Mouse (Mus musculus): ENCODE measurements around the gene Ntmt1.

The Ntmt1 gene

DNA sequence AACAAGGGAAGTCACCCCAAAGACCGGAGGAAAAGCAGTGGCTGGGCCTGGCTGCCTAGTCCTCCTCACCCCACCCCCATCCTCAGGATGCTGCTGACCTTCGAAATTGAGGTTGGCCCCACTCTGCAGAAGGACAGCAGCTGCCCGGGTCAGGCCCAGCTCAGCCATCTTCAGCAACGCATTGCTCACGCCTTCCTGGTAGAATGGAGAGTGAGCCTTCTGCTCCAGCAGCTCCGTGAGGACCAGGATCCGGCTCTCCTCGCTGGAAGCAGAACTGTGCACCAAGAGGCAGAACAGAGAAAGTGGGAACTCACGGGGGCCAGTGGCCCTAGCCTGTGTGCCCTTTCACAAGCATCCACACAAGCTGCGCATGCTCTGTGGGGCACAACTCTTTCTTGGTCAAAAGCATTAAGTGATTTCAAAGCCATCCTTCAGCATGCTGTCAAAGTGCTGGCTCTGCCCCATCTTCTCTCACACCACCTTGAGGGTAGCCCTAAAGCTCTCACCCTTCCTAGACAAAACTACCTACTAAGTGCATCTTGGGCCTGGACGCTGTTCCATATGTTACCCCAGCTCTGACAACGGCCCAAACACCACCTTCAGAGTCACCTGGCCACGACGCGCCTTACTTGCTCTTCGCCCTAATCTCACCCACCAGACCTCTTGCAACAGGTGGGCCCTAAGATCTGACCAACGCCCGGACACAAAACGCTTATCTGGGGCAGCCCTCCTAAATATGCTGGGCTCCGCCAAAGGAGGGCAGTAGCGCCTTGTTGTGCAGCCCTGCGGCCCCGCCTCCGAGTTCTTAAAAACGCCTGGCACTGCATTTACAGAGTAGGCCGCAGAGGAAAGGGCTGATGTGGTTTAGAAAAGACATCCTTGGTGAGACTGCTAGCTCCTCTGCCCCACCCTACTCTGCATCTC lies 19.5 kb downstream of the Ntmt1 start:
- DNase-seq, result peak; percentile 64

DNA sequence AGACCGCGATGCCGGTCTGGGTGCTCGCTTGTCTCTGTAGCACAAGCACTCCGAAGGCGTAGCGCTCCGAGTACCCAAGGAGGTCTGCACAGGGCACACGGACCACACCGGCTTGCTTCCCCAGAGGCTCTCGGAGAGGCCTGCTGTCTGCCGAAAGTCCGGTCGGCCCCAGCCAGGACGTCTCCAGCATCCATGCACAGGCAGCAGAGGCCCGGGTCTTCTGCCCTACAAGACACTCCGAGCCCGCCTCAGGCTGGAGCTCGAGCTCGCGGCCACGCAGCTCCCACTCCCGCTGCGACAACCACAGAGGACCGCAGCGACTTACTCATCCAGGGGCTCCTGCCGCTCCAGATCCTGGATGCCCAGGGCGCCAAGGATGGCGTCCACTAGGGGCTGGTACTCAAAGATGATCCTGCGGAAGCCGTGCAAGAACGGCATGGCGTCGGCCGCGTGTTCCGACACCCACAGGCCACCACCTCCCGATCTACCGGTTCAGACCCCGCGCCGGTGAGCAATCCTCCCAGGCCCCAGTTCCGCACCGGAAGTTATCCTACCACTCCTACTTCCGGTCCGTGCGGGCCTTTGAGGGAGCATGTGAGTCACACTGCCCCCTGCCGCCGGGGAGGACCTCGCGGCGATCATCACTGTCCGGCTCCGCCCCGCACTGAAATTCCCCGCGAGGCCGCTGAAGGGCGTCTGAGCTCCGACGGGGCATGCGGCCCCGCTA lies 20.3 kb downstream of the Ntmt1 start:
- peak; percentile 95 for DNase-seq

DNA sequence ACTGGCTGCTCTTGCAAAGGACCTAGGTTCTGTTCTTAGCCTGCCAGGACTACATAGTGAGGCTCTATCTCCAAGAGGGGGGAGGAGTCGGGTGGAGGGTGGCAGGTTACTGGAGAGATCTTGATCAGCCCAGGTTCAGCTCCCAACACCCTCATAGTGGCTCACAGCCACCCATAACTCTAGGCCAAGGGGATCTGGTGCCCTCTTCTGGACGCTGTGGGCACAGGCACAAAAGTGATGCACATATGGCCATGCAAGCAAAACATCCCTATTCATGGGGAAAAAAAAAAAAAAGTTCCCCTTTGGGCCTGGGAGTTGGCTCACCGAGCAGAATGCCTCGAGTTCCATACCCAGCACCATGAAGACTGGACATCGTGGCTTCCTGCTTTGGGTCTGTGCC lies 21.7 kb downstream of the Ntmt1 start:
- DNase-seq, result peak; percentile 33

DNA sequence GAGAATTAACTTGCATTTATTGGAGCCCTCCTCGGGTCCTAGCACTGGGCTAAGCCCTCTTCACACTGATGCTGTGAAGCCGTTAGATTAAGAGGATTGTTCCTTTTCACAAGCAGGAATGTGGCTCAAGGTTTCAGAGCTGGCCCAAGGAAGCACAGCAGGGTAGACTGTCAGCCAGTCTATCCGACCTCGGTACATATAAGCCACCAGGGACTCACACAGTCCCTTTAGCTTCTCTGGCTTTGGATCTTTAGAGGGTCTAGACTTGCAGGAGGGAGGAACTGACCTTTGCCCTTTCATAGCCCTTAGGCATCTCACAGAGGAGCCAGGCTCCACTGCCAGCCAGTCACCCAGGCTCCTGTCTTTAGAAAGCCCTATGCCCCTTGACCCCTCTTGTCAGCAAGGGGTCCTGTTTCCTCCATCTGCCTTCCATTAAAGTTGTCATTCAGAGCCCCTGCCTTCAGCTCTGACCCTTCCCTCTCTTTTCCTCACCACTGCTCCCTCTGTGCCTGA lies 22.7 kb downstream of the Ntmt1 start, which contains the start of gene Asb6:
Asb6 (minus strand) TSS at position 51 of the 513 bp plus-strand sequence.
- DNase-seq, result no peak

DNA sequence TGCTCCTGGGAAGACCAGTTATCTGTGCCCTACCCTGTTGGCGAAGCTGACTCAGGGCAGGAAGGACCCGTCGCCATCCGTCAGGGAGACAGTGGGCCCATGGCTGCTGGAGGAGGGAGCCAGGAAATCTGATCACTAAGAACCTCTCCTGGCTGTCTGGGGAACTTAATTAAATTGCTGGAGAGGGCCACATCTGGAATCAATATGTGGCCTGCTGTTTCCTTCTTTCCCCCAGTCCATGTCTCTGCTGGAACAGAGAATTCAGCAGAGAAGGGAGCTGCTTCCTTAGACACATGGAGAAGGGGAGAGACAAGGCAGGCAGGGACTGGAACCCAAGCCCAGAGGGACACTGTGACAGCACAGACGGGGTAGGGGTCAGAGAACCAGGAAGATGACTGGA lies 26.0 kb downstream of the Ntmt1 start:
- DNase-seq, result no peak

DNA sequence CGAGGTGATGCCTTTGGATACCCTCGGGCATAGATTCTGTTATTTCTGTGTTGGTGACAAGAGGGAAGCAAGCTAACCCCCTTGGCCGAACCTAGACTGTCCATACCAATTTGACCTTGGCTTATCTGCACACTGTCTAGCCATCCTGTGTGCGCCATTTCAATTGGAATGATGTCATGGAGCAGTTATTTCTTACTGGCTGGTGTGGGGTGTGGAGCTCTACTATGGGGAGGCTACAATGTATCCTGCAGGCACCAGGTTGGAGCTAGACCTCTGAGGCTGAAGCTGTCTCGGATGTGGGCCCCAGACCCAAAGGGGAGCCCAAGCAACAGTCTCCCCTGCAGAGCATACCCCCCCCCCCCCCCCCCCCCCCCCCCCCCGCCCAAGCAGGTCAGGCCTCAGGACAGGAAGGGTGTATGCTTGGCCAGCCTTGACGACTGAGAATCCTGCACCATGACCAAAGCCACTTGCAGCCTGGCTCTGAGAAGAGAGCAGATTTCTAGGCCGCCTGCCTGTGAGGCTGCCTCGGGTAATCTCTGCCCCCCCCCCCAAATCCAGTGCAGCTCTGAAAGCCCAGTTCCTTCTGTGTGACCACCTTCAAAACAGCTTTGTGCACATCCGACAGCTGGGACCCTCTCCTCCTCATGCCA lies 26.9 kb downstream of the Ntmt1 start, which contains the start of gene Prrx2:
Prrx2 (plus strand) TSS at position 600 of the 650 bp plus-strand sequence.
- DNase-seq, result no peak

DNA sequence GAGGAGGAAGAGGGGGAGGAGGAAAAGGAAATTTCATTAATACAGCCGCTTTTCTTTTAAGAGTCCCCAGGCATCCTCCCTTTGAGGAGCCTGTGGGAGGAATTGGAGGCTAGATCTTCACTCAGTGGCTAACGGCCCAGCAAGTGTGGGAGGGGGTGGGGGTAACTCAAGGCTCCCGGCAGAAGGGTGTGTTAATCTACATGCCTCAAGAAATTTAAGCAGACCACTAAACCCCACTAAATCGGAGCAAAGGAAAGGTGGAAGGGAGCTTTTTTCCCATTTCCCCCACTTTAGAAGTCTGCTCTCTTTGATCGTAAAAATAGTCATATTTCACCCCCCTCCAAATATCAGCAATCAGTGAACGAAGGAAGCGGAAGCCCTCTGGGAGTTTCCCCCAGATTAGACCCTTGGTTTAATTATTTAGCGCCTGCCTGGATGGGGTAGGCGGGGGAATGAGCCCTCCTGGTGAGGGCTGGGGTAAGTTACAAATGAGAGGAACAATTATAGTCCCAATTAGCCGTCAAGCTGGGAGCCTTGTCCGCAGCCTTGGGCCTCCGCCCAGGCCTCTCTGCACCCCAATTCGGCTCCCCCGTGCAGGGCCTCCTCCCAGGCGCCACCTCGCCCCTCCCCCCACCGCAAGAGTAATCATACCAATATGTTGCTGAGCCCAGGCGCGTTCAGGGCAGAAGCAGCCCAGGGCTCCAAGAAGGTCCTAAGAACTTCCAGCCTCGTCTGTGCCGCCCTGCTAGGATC lies 28.8 kb downstream of the Ntmt1 start:
- DNase-seq, result no peak

DNA sequence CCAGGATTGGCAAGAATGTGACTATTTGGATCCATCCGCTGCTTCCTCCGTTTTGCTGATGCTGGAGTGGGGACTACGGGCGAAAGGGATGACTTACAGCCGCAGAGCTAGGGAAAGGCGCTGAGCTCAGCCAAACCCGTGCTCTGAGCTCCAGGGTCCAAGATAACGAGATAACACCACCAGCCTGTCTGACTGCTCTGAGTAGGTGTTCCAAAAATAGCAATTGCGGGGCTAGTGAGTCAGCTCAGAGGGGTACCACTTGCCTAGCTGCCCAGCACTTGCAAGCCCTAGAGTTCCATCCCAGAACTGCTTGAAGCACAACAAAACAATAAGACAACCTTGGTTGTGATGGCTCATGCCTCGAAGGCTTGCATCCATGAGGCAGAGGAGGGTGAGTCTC lies 35.0 kb downstream of the Ntmt1 start:
- no peak for DNase-seq

DNA sequence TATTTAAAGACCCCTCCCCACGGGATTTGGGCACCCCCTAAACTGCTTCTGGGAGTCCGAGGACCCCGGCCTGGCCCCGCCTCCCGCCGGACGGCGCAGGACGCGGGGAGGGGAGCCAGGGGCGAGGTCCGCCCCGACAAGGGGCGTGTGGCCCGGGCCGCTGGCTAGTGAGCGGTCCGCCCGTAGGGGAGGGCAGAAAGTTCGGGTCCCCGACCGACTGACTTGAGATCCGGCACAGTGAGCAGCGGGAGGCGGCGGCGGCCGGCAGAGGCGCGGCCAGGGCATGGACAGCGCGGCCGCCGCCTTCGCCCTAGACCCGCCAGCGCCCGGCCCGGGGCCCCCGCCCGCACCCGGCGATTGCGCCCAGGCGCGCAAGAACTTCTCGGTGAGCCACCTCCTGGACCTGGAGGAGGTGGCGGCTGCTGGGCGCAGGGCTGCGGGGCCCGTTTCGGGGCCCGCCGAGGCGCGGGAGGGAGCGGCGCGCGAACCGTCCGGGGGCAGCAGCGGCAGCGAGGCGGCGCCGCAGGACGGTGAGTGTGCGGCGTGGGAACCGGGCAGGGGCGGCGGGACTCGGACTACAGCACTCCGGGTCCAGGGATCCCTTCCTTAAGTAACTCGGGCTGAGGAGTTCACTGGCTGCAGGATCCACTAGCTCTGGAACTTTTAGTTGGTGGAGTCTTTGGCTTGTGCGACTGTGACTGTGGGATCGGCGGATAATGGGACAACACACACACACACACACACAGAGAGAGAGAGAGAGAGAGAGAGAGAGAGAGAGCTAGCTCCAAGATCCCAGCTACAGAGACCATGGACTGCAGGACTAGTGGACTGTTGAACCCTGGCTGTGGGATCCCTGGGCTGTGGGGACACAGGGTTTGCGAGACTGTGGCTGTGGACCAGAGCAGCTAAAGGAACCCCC lies 37.8 kb downstream of the Ntmt1 start:
- DNase-seq, result peak; percentile 47

DNA sequence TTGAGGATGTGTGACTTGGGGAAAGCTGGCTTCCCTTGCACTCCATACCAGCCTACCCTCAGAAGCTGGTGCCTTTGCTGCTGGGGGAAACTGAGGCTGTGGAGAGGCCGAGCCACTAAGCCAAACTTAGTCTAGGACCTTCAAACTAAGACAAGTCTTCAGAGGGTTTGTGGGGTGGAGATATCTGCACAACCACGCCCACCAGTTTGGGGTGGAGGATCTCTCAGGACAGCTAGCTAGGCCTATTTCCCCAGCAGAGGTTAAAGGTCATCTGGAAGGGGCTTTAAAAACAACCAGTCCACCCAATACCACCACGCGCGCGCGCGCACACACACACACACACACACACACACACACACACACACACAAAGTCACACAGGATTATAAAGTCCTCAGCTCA lies 38.6 kb downstream of the Ntmt1 start:
- no peak for DNase-seq

DNA sequence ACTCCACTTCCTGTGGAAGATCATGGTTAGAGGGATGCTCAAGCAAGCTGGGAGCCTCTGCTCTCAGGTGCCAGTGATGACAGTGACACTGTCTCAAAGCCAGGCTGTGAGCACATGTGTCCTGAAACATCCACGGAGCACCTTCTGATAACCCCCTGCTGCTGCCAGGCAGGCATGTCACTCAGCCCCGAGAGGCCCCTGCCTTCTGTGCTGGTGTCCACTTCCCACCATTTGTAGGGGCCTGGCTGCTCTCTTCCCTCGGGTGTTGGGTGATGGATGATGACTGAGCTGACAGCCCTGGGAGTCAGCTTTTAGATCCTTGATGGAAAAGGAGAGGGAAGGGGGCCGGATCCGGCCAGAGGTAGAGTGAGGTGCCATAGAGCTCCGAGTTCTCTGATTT lies 39.1 kb downstream of the Ntmt1 start:
- DNase-seq, result no peak

DNA sequence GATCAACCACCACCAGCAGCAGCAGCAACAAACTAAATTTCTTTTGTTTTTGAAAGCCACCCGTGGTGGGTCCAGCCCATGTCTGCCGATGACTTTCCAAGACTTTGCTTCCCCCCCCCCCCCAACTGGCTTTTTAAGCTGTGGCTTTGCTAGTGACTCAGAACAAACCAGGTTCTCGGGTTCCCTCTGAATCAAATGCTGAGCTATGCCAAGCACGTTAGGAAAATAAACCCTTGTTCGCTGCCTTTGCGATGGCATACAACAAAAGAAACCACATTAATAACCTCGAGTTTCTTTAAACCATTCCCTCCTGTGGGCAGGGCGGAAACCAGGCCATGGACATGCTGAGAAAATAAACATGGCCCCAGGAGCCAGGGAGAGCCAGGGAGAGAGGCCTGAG lies 40.6 kb downstream of the Ntmt1 start:
- DNase-seq, result no peak

DNA sequence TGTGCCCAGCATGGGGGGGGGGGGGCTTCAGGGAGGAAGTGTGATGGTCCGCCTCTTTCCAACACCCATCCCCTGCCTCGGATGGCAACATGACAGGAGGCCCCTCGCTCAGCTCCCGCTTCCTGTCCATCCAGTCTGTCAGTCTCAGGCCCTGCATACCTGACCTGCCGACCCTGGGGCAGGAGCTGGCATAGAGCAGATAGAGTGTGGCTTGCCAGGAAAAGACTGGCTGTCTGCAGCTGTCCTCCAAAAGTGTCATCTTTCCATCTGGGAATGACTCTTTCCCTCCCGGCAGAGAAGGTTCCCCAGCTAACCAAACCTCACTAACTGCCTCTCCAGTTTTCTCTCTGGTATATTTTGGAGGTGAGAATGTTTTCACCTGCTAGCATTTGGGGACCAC lies 43.0 kb downstream of the Ntmt1 start:
- DNase-seq, result no peak

DNA sequence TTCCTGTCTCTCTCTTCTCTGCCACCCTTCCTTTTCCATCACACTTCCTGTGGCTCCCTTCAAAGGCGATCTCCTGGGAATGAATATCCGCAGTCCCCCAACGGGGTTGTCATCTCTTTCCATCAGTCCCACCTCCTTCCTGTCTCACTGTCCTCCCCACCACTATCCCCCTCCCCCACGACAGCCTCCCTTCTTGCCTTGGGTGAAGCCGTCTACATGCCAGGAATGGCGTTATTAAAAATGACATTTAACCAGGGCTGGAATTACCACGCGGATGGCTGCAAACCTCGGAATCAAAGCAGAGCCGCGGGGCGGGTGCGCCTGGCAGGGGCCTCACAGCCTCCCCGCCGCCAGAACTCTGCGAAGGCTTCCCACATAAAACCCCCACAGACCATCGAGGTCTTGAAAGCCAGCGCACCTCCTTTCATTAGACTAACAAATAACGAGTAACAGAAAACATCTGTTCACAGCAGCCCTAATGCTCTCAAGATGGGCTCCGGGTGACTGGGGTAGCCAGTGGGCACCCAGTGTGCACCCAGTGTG lies 45.2 kb downstream of the Ntmt1 start:
- peak; percentile 20 for DNase-seq

DNA sequence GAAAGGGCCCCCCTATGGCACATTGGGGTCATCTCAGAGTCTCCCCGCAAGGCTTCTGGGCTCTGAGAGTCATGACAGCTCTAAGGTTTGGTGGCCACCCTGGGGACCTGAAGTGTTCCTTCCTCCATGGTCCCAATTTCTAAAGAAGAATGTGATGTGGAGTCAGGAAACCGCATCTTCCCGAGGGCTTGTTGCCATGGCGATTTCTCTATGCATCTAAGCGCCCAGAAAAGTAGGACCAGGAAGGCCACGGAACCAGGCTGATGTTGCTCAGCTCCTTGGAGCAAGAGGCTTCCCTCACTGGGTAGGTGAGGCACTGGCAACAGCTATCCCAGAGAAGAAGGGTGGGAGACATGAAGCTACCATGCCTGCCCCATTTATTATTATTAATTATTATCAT lies 49.5 kb downstream of the Ntmt1 start:
- no peak for DNase-seq

DNA sequence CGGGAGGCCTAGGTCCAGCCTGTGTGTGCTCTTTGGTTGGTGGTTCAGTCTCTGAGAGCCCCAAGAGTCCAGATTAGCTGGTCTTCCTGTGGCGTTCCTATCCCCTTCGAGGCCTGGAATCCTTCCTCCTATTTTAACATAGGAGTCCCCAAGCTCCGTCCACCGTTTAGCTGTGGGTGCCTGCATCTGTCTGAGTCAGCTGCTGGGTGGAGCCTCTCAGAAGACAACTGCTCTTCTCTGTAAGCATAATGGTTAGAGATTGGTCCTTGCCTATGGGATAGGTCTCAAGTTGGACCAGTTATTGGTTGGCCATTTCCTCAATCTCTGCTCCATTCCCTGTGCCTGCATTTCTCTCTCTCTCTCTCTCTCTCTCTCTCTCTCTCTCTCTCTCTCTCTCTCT lies 52.2 kb downstream of the Ntmt1 start:
- no peak for DNase-seq

DNA sequence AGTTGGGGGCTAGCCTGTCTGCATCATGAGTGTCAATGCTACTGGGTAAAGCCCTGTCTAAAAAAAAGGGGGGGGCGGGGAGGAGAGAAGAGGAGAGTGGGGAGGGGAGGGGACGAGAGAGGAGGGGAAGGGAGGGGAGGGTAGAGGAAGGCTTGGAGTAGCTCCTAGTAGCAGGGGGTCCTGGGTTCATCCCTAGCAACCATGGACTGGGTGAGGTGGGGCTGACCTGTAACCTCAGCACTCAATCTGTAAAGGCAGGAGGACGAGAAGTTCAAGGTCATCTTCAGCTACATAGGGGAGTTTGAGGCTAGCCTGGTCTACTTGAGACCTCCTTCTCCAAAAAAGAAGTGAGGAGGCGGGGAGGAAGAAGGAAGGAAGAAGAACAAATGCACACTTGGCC lies 54.5 kb downstream of the Ntmt1 start:
- DNase-seq, result no peak

DNA sequence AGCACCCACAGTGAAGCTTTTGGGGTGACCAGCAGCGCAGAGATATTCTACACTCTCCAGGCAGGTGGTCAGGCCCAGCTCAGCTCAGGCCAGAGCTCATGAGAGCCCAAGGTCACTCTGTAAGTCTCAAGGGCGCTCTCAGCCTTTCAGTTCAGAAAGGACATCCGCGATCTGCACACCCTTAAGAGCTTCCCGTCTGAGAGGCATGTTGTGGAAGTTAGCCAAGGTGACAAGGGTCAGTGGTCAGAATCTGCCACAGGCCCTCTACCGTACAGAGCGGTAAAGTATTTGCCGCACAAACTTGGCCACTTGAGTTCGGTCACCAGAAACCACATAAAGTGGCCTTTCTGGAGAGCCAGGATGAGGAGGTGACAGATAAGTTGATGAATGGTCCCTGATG lies 55.9 kb downstream of the Ntmt1 start:
- DNase-seq, result peak; percentile 60

DNA sequence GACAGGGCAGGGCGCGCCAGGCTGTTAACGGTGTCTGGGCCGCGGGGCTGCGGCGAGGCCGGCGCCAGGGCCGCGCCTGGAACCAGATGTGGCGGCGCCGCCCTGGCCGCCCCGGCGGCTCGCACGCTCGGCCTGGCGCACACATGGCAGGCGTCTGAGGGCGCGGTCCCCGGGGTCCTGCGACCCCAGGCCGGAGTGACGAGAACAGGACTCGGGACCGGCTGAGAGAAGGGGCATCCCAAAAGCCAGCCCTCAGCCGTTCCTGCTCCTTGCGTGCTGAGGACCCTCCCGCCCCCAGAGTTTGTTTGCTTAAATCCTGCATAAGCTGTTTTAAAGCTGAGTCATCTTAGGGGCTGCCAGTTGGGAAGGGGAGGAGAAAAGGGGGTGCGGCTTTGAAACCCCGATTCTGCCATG lies 57.3 kb downstream of the Ntmt1 start:
- peak; percentile 21 for DNase-seq

DNA sequence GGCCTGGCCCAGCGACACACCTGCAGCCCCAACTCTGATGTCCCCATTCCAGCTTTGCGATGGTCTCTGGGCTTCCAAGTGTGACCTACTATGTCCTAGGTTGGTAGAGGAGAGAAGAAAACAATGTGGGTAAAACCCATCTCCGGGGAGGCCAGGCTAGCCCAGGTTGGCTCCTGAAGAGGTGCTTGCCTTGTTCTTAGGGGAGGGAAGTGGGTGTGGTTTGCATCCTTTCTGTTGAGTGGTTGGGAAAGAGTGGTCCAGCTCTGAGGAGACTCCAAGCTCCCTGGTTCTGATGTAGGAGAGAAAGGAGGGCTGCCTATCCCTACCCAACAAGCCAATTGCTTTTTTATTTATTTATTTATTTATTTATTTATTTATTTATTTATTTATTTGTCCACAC lies 57.8 kb downstream of the Ntmt1 start:
- no peak for DNase-seq

DNA sequence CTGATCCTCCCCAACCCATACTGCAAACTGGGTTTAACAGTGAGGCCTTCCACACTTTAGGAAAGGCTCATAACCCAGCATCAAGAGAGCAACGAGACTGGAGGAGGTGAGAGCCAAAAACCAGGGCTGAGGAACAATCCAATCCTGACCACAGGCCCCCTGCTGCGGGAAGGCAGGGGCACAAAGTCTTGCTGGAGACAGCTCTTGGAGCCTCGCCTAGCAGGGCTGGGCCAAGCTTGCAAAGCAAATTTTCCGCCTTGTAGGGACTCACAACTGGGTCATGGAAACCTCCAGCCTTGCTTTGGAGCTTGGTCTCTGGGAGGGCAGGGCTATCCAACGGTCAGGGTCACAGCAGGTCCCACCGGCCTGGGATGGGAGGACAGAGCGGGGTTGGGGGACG lies 63.2 kb downstream of the Ntmt1 start:
- DNase-seq, result peak; percentile 64
